Mouse (Mus musculus): ENCODE measurements around the gene Pcgf2. TPM values are rescaled to one million over a fixed set of nuclear protein-coding genes. Genes with fewer than 3 reads are reported as not detected.

Pcgf2 gene
- polyA plus RNA-seq, 1 experiment, result 29.2 TPM

DNA sequence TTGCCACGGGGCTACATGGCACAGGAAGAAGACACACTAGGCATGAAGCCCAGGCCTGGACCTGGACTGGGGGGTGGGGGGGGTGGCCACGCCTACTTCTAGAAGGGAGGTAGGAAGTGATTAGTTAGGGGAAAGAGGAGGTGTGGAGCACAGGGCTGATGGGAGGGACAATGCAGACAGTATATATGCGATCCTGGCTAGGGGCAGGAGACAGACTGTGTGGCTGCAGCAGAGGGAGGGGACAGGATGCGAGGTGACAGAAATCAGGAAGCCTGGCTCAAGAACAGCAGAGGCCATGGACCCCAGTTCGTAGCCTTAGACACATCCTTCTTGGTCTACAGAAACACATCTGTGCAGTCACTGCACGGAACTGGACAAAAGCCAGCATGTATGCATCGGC, 23.4 kb upstream of the Pcgf2 start:
- no peak for TF ChIP-seq USF1 (IDR thresholded peaks at IDR 0.05; ENCODE audit: low read depth)
- H3K36me3 ChIP-seq (ENCODE audit: control insufficient read depth, insufficient read depth), result peaks cover 89% of the 10 kb centered on the region

DNA sequence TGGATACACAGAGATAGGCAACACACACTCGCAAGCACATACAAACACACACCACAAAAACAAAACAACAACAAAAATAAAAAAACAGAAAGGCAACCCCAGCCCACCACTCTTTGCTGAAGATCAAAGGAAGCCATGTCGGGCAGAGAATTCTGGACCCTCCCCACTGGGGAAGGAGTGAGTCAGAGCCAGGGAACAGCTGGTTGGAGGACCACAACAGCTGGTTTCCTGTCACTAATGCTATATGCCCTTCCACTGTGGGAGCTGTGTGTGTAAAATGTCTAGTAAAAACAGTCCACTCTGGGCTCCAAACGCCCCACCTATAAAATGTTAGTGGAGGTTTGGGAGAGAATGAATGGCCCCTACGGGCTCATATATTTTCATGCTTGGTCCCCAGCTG, 21.0 kb upstream of the Pcgf2 start:
- no peaks in the 10 kb centered on the region for H3K27me3 ChIP-seq (ENCODE audit: control insufficient read depth, insufficient read depth, insufficient read length)
- no peak overlapping the region for H3K4me3 ChIP-seq (ENCODE audit: insufficient read depth, poor library complexity, severe bottlenecking)
- peak; percentile 66 for TF ChIP-seq MYOD1 (IDR thresholded peaks at IDR 0.05; ENCODE audit: control insufficient read depth, insufficient read length, low read depth)
- TF ChIP-seq USF1 (IDR thresholded peaks at IDR 0.05; ENCODE audit: low read depth), result no peak
- no peaks in the 10 kb centered on the region for H3K79me2 ChIP-seq (ENCODE audit: control insufficient read depth, insufficient read depth)
- H3K36me3 ChIP-seq (ENCODE audit: control insufficient read depth, insufficient read depth), result peaks cover 93% of the 10 kb centered on the region
- no peaks in the 10 kb centered on the region for H3K79me3 ChIP-seq (ENCODE audit: low read depth)
- H3ac ChIP-seq (ENCODE audit: control insufficient read depth, insufficient read length, low read depth), result no peak overlapping the region

More for the DNA sequence above, 23.4 kb upstream of the Pcgf2 start:
- no peak overlapping the region for H3ac ChIP-seq (ENCODE audit: control insufficient read depth, insufficient read length, low read depth)
- H3K4me3 ChIP-seq (ENCODE audit: insufficient read depth, poor library complexity, severe bottlenecking), result no peak overlapping the region
- H3K79me3 ChIP-seq (ENCODE audit: low read depth), result no peaks in the 10 kb centered on the region
- peaks cover 11% of the 10 kb centered on the region for H3K79me2 ChIP-seq (ENCODE audit: control insufficient read depth, insufficient read depth)
- H3K27me3 ChIP-seq (ENCODE audit: control insufficient read depth, insufficient read depth, insufficient read length), result no peaks in the 10 kb centered on the region

DNA sequence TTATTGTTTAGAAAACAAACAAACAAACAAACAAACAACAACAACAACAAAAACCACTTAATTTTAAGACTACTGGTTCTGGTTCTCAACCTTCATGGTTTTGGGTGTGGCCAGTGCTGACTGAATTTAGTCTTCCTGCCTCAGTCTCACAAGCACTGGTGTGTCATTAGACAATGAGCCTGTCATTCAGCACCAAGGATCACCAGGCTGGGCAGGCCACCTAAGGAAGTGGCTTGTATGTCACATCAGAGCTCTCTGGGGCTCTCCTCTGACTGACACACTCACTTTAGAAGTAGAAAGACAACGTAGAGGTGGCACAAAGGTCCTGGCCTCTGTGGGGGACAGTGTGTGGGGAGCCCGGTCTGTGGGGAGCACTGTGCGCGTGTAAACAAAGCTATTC, 18.7 kb upstream of the Pcgf2 start:
- no peaks in the 10 kb centered on the region for H3K79me2 ChIP-seq (ENCODE audit: control insufficient read depth, insufficient read depth)
- H3K79me3 ChIP-seq (ENCODE audit: low read depth), result no peaks in the 10 kb centered on the region
- no peak overlapping the region for H3ac ChIP-seq (ENCODE audit: control insufficient read depth, insufficient read length, low read depth)
- no peaks in the 10 kb centered on the region for H3K27me3 ChIP-seq (ENCODE audit: control insufficient read depth, insufficient read depth, insufficient read length)
- no peak overlapping the region for H3K4me3 ChIP-seq (ENCODE audit: insufficient read depth, poor library complexity, severe bottlenecking)
- TF ChIP-seq MAX (IDR thresholded peaks at IDR 0.05) (no peak), MYOG (IDR thresholded peaks at IDR 0.05; ENCODE audit: control insufficient read depth, extremely low read depth, insufficient read length) (no peak), CTCF (IDR thresholded peaks at IDR 0.05; ENCODE audit: control insufficient read depth, insufficient read depth, insufficient read length) (no peak), USF1 (IDR thresholded peaks at IDR 0.05; ENCODE audit: low read depth) (no peak), CEBPB (IDR thresholded peaks at IDR 0.05; ENCODE audit: low read depth) (no peak), MYOD1 (IDR thresholded peaks at IDR 0.05; ENCODE audit: control insufficient read depth, insufficient read length, low read depth) (no peak), FOSL1 (IDR thresholded peaks at IDR 0.05; ENCODE audit: insufficient read depth, low read length, poor library complexity, severe bottlenecking) (no peak)
- H3K36me3 ChIP-seq (ENCODE audit: control insufficient read depth, insufficient read depth), result peaks cover 86% of the 10 kb centered on the region

DNA sequence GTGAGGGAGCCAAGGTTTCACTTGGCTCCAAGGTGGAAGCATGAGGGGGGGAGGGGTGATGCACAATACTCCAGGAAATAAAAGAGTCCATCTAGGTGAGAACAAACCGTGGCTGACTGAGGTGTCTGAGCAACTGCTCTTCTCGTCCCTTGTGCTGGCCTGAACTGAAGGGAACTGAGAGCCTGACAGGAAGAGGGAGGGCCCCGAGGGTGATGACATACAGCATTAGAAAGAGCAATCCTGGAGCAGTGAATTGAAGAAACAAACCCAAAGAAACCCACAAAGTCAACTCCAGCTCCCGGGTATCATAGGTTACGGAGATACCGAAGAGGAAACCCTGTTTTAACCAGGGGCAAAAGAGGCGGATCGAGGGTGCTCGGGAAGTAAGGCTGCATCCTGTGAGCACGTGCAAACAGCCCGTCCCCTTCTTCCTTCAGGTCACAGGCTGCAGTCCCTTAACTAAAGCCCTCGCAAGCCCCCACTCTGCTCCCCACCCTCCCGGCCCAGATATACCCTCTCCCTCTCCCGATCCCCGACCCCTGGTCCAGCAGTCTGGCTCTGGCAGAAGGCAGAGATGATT, 18.1 kb upstream of the Pcgf2 start:
- no peak for TF ChIP-seq FOSL1 (IDR thresholded peaks at IDR 0.05; ENCODE audit: insufficient read depth, low read length, poor library complexity, severe bottlenecking)
- no peak for TF ChIP-seq MAX (IDR thresholded peaks at IDR 0.05)
- no peak for TF ChIP-seq MYOG (IDR thresholded peaks at IDR 0.05; ENCODE audit: control insufficient read depth, extremely low read depth, insufficient read length)
- TF ChIP-seq CEBPB (IDR thresholded peaks at IDR 0.05; ENCODE audit: low read depth), result no peak
- no peak for TF ChIP-seq CTCF (IDR thresholded peaks at IDR 0.05; ENCODE audit: control insufficient read depth, insufficient read depth, insufficient read length)
- TF ChIP-seq MYOD1 (IDR thresholded peaks at IDR 0.05; ENCODE audit: control insufficient read depth, insufficient read length, low read depth), result no peak
- no peak for TF ChIP-seq USF1 (IDR thresholded peaks at IDR 0.05; ENCODE audit: low read depth)
- Histone ChIP-seq H3K36me3 (ENCODE audit: control insufficient read depth, insufficient read depth) (peaks cover 87% of the 10 kb centered on the region), H3K79me3 (ENCODE audit: low read depth) (no peaks in the 10 kb centered on the region), H3ac (ENCODE audit: control insufficient read depth, insufficient read length, low read depth) (no peak overlapping the region), H3K79me2 (ENCODE audit: control insufficient read depth, insufficient read depth) (no peaks in the 10 kb centered on the region), H3K27me3 (ENCODE audit: control insufficient read depth, insufficient read depth, insufficient read length) (no peaks in the 10 kb centered on the region), H3K4me3 (ENCODE audit: insufficient read depth, poor library complexity, severe bottlenecking) (no peak overlapping the region)

DNA sequence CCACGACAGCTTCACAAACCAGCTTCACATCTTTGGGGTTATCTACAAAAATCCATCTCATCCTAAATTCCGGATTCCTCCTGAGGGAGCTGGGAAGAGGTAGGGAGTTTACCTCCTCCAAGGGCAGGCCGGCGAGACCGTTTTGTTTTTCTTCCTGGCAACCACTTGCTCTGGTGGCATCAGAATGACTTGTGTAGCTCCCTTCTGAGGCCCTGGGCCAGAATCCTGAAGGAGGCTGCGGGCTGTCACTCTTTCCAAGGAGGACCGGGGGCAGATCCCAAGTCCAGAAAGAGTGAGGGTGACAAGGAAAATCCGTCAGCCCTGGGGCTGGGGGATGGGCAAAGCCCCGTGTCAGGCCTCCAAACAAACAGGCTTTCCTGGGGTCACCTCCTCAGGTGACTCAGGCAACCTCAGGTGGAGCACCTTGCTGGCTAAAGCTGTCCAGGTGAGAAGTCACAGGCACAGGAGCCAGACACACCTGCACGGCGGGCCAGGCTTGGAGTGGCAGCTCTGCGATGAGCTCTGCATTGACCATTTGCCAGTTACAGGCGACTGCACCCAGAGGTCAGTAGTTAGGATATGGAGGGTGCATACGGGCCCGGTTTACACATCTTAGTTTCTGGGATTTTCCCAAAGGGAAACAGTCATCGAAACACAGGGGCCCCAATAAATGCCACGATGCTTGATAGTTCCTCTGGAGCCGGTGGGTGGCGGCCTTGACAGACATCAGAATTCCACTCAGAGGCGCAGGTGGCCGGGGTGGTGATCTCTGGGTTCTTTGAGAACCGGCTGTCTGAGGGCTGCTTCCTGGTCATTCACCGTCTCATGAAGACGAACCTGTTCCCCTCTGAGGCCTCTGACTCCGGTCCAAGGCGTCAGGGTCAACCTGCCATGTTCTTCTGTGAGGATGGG, 17.3 kb upstream of the Pcgf2 start:
- no peak overlapping the region for H3K4me3 ChIP-seq (ENCODE audit: insufficient read depth, poor library complexity, severe bottlenecking)
- no peaks in the 10 kb centered on the region for H3K79me3 ChIP-seq (ENCODE audit: low read depth)
- H3K79me2 ChIP-seq (ENCODE audit: control insufficient read depth, insufficient read depth), result no peaks in the 10 kb centered on the region
- H3K27me3 ChIP-seq (ENCODE audit: control insufficient read depth, insufficient read depth, insufficient read length), result no peaks in the 10 kb centered on the region
- peaks cover 87% of the 10 kb centered on the region for H3K36me3 ChIP-seq (ENCODE audit: control insufficient read depth, insufficient read depth)
- H3ac ChIP-seq (ENCODE audit: control insufficient read depth, insufficient read length, low read depth), result no peak overlapping the region
- TF ChIP-seq MYOD1 (IDR thresholded peaks at IDR 0.05; ENCODE audit: control insufficient read depth, insufficient read length, low read depth) (no peak), USF1 (IDR thresholded peaks at IDR 0.05; ENCODE audit: low read depth) (no peak), MYOG (IDR thresholded peaks at IDR 0.05; ENCODE audit: control insufficient read depth, extremely low read depth, insufficient read length) (no peak), MAX (IDR thresholded peaks at IDR 0.05) (no peak), CEBPB (IDR thresholded peaks at IDR 0.05; ENCODE audit: low read depth) (no peak), FOSL1 (IDR thresholded peaks at IDR 0.05; ENCODE audit: insufficient read depth, low read length, poor library complexity, severe bottlenecking) (no peak), CTCF (IDR thresholded peaks at IDR 0.05; ENCODE audit: control insufficient read depth, insufficient read depth, insufficient read length) (no peak)

DNA sequence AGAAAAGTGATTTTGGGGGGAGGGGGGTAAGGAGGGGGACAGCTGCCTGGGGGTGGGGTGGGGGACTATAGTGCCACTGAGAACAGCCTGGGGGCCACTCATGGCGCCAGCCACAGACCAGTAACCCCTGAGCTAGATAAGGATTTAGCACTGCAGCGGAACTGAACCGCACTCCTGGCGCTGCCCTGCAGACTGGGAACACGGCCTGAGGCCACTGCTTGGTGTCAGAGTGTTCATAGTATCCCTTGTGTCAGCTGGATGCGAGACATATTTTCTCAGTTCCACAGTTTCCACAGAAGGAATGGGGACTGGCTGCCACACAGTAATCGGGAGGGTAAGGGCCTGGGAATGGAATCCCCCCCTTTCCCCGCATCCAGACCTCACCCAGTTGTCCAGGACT, 15.7 kb upstream of the Pcgf2 start:
- no peaks in the 10 kb centered on the region for H3K79me2 ChIP-seq (ENCODE audit: control insufficient read depth, insufficient read depth)
- H3K36me3 ChIP-seq (ENCODE audit: control insufficient read depth, insufficient read depth), result peaks cover 87% of the 10 kb centered on the region
- no peaks in the 10 kb centered on the region for H3K27me3 ChIP-seq (ENCODE audit: control insufficient read depth, insufficient read depth, insufficient read length)
- no peak overlapping the region for H3ac ChIP-seq (ENCODE audit: control insufficient read depth, insufficient read length, low read depth)
- H3K4me3 ChIP-seq (ENCODE audit: insufficient read depth, poor library complexity, severe bottlenecking), result no peak overlapping the region
- TF ChIP-seq MYOG (IDR thresholded peaks at IDR 0.05; ENCODE audit: control insufficient read depth, extremely low read depth, insufficient read length) (no peak), CTCF (IDR thresholded peaks at IDR 0.05; ENCODE audit: control insufficient read depth, insufficient read depth, insufficient read length) (no peak), USF1 (IDR thresholded peaks at IDR 0.05; ENCODE audit: low read depth) (no peak), CEBPB (IDR thresholded peaks at IDR 0.05; ENCODE audit: low read depth) (no peak), MYOD1 (IDR thresholded peaks at IDR 0.05; ENCODE audit: control insufficient read depth, insufficient read length, low read depth) (no peak), FOSL1 (IDR thresholded peaks at IDR 0.05; ENCODE audit: insufficient read depth, low read length, poor library complexity, severe bottlenecking) (no peak), MAX (IDR thresholded peaks at IDR 0.05) (no peak)
- H3K79me3 ChIP-seq (ENCODE audit: low read depth), result no peaks in the 10 kb centered on the region

All from C2C12 (cell line).